Mouse (Mus musculus) liver, adult 10 weeks (tissue): ENCODE results near the gene Prm3. TPM values are rescaled to one million over a fixed set of nuclear protein-coding genes. Genes with fewer than 3 reads are reported as not detected.

Experiments used
- polyA plus RNA-seq: library from polyadenylated mRNA; stranded (reverse); fragments of 350-450 nt; fragmentation: Illumina TruSeq; extraction: RNeasy Lipid Tissue Mini Kit (QIAGEN cat#74804); gene quantifications from one replicate; pipeline ENCODE4 v1.2.3, GENCODE M21; 2014; ENCODE audit warnings: low read depth, low replicate concordance

The Prm3 gene
- not detected for polyA plus RNA-seq

DNA sequence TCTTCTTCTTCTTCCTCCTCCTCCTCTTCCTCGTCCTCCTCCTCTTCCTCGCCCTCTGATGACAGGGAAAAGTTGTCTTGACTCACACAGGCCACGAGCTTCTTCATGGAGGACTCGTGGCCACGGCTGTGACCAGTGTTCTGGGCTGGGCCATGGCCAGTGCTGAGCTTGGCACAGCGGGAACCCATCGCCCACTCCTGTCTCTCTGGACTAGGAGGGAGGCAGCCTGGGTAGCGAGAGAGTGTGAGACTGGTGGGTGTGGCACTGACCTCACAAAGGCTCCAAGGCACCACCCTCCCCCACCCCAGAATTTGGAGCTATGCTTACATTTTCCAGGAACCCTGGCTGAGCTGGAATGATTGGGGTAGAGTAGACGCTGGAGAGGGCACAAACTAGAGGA, at the start of gene Prm3:
Gene Prm3 (minus strand): TSS at position 213 of the 400 bp plus-strand sequence.

DNA sequence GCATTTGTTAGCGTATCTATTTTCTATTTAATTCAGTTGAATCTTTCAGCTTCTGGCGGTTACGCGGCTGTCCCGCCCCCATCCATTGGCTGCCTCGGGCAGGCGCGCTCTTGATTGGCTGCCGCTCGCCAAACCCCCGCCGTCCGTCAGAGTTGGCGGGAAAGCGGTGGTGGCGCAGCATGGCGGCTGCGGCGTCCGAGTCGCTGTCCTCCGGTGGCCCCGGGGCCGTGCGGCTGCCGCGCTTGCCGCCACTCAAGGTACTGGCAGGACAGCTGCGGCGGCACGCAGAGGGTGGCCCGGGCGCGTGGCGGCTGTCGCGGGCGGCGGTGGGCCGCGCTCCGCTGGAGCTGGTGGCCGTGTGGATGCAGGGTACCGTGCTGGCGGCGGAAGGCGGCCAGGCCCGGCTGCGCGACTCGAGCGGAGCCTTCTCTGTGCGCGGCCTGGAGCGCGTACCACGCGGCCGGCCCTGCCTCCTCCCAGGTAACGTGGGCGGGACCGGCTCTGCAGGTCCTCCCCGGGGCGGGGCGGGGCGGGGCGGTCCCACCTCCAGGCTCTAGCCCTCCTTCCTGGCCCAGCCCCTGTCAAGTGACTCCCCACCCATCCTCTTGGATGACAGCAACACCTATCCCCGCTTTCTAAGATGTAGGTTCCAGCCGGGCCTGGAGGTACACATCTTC, 44.3 kb upstream of the Prm3 start, which contains the start of gene Rmi2:
Gene Rmi2 (plus strand): TSS at position 149 of the 677 bp plus-strand sequence.

DNA sequence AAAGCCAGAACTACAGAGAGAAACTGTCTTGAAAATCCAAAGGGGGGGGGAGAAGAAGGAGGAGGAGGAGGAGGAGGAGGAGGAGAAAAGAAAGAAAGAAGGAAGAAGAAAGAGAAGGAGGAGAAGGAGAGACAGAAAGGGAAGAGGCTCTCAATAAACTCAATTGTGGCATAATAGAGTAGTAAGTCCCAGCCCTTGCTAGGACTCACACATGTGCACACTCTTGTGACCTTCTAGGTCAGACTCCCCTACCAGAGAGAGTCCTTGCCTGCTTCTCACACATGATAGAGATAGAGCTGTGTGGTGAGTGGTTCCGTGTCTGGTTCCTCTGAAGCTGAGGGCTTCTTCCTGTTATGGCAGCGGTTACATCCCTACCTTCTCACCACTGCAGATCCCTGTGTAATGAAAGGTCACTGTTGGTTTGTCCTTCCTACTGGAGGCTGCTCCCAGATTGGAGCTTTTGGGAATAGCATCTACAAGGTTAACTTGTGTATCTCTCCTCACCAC, 22.2 kb upstream of the Prm3 start, which contains the start of gene Gm11172:
Gene Gm11172 (plus strand): TSS at position 51 of the 507 bp plus-strand sequence.

DNA sequence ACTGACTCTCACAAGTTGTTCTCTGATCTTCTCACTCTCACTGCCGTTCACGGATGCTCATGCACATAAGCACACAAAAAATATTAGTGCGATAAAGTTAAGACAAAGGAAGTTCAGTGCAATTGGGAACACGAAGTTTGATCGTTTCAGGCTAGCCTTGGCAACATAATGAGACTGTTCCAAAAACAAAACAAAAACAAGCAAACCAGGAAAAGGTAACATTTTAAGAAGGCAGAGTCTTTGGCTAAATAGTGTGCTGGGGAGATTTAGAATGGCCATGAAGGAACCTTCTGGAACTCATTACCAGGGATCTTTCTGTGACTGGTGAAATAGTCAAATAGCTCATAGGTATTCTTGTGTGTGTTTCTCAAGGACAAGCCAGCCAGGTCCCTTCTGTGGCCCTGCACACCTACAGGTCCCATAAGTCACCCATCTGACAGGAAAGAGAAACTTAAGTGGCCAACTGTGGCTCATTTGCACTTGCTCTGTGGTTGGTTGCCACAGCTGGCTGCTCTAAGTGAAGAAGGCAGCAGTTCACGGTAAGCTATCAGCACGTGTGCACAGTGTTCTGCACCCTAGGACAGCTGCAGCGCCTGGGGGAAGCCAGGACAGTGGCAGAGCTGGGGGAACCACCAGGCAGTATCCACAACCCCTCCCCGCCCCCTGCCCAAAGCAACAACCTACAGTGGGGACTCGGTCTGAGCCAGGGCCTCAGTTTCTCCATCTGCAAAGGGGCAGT, 15.2 kb upstream of the Prm3 start, which contains the start of gene Prm1:
Gene Prm1 (minus strand): TSS at position 51 of the 739 bp plus-strand sequence.

DNA sequence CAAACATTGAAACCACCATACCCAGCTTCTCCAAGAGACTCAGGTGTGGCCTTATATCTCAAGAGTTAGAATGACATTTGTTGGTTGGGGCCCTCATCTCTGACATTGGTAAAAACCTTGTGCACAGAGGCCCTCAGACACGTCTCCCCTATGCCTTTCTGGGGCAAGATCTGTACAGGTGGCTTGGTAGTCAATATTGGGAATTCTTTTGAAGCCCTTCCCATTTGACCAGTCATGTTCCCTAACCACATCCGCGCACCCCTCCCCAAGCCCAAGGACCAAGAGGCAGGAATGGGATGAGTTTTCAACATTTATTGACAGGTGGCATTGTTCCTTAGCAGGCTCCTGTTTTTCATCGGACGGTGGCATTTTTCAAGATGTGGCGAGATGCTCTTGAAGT, 5.3 kb upstream of the Prm3 start, which contains the start of gene Prm2:
Gene Prm2 (minus strand): TSS at position 101 of the 400 bp plus-strand sequence.

DNA sequence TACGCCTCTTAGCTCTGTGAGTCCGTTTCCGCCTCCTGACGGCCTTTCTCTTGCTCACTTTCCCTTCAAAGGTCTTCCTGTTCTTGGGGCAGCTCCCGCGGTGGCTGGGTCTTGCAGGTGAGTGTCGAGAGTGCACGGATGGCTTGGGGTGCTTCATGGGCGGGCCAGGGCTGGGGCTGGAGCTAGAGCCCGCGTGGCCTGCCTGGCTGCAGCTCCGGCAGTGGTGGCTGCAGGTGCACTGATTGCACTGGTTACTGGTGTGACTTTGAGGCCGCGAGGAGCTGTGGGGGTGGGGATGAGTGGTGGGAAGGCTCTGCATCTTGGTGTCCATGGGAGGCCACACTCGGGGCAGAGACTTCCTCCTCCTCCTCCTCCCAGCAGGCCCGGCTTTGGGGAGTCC, 2.4 kb downstream of the Prm3 start, which contains the start of gene Tnp2:
Gene Tnp2 (minus strand): TSS at position 390 of the 400 bp plus-strand sequence.

DNA sequence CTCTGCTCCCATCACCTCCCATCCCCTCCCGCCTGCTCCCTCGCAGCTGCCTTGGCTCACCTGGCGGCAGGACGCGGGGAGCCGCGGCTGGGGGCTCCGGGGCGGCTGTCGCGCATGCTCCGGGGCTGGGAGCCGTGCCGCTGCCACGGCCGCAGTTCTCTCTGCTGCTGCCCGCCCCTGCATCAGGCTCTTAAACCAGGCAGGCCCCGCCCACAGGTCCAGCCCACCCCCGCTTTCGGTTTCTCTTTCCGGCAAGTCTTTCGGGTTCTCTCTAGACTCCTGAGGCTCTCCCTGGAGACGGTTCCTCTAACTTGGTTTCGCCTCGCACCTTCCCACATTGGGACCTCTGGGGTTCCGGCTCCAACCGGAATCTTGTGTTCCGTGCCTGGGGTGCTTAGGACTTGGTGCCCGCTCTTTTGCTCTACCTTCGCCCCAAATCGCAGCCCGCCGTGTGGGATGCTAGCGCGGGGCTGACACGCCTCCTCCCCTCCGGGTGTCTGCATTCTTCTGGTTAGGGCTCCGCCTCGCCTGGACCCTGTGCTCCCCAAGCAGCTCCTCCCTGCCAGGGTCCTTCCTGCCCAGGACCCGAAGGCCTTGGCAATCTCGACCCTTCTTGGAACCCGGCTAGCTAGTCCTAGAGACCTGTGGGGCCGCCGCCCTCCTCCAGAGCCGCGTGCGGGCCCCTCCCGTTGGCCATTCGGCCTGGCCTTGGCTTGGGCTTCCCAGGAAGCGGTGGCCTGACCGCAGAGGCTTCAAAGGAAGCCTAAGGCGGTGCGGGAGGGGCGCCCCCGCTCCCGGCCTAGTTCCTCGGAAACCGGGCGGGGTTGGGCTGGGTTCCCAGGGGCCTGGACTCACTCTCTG, 5.1 kb downstream of the Prm3 start, which contains the start of gene Socs1:
Gene Socs1 (minus strand): TSS at position 166 of the 861 bp plus-strand sequence.

Other genes with a start within 250 kb of the Prm3 start
- gene Dexi, start 247.9 kb downstream of the Prm3 start, polyA plus RNA-seq: 5.7 TPM
- gene Clec16a, start 245.6 kb downstream of the Prm3 start, polyA plus RNA-seq: 5.9 TPM
- not detected for gene Socs1, start 5.4 kb downstream of the Prm3 start, polyA plus RNA-seq
- not detected for gene Tnp2, start 2.3 kb downstream of the Prm3 start, polyA plus RNA-seq
- gene Prm2, start 5.2 kb upstream of the Prm3 start, polyA plus RNA-seq: not detected
- gene Prm1, start 14.9 kb upstream of the Prm3 start, polyA plus RNA-seq: 1.2 TPM
- not detected for gene Gm11172, start 22.0 kb upstream of the Prm3 start, polyA plus RNA-seq
- gene Rmi2, start 44.1 kb upstream of the Prm3 start, polyA plus RNA-seq: not detected